Mouse (Mus musculus) MEL (cell line): ENCODE data around the gene Pdgfa. TPM values are rescaled to one million over a fixed set of nuclear protein-coding genes. Genes with fewer than 3 reads are reported as not detected.

Experiments
- DNase-seq: peaks from one replicate; pipeline ENCODE4 v3.0.0; 2011; ENCODE audit warnings: low read depth, low spot score
- H3K27ac ChIP-seq: 2 replicates; pipeline ENCODE4 v1.5.1; 2012; ENCODE audit warnings: low read depth, mild to moderate bottlenecking, control low read depth, low read length, moderate library complexity; ENCODE audit not compliant: control insufficient read depth
- H3K27me3 ChIP-seq, 2 experiments: fragments of 150-350 bp in 1 of 2; sonication (generic) in 1 of 2; 2 replicates each; pipeline ENCODE4 v1.6.1; 2012; ENCODE audit warnings: low read length in 2 of 2, mild to moderate bottlenecking in 2 of 2, improper control_type of control experiment in 1 of 2, moderate library complexity in 1 of 2; ENCODE audit not compliant: insufficient read depth in 2 of 2, control insufficient read depth in 1 of 2
- H3K36me3 ChIP-seq, 2 experiments: 2 replicates each; pipeline ENCODE4 v1.6.1; 2012 to 2014; ENCODE audit warnings: low read length in 2 of 2, improper control_type of control experiment in 1 of 2, inconsistent platforms in 1 of 2, mild to moderate bottlenecking in 1 of 2; ENCODE audit not compliant: insufficient read depth in 2 of 2, control insufficient read depth in 1 of 2
- H3K4me1 ChIP-seq, 2 experiments: fragments of 150-350 bp in 1 of 2; sonication (generic) in 1 of 2; 2 replicates each; pipeline ENCODE4 v1.6.1; 2012; ENCODE audit warnings: low read length in 2 of 2, improper control_type of control experiment in 1 of 2, mild to moderate bottlenecking in 1 of 2; ENCODE audit not compliant: insufficient read depth in 2 of 2, control insufficient read depth in 1 of 2
- H3K4me3 ChIP-seq, 2 experiments: fragments of 150-350 bp in 1 of 2; sonication (generic) in 1 of 2; 2 replicates each; pipeline ENCODE4 v1.5.1; 2012; ENCODE audit warnings: low read depth in 2 of 2, low read length in 2 of 2, mild to moderate bottlenecking in 2 of 2, moderate library complexity in 2 of 2, control low read depth in 1 of 2, improper control_type of control experiment in 1 of 2; ENCODE audit not compliant: control insufficient read depth in 1 of 2, insufficient read depth in 1 of 2
- H3K79me2 ChIP-seq: 2 replicates; pipeline ENCODE4 v1.6.1; 2012; ENCODE audit warnings: mild to moderate bottlenecking, low read length, moderate library complexity; ENCODE audit not compliant: control insufficient read depth, poor library complexity, insufficient read depth
- H3K9ac ChIP-seq: 2 replicates; pipeline ENCODE4 v1.6.1; 2012; ENCODE audit warnings: low read depth, mild to moderate bottlenecking, control low read depth, low read length, moderate library complexity; ENCODE audit not compliant: control insufficient read depth, poor library complexity, severe bottlenecking
- H3K9me3 ChIP-seq: fragments of 150-350 bp; sonication (generic); replicated peaks from 2 replicates; pipeline ENCODE4 v1.6.1; 2012; ENCODE audit warnings: mild to moderate bottlenecking, low read length, improper control_type of control experiment, moderate library complexity; ENCODE audit not compliant: insufficient read depth
- BHLHE40 ChIP-seq: IDR thresholded peaks from 2 replicates; pipeline ENCODE4 v1.6.1; 2012; ENCODE audit warnings: low read depth, mild to moderate bottlenecking, inconsistent platforms, low read length, improper control_type of control experiment, borderline replicate concordance
- CHD1 ChIP-seq: IDR thresholded peaks from 2 replicates; pipeline ENCODE4 v1.6.1; 2012; ENCODE audit warnings: low read depth, mild to moderate bottlenecking, inconsistent platforms, low read length, improper control_type of control experiment
- CHD2 ChIP-seq: IDR thresholded peaks from 2 replicates; pipeline ENCODE4 v1.6.1; 2011; ENCODE audit warnings: low read length, improper control_type of control experiment
- E2F4 ChIP-seq: IDR thresholded peaks from 2 replicates; pipeline ENCODE4 v1.6.1; 2011; ENCODE audit warnings: low read depth, low read length, improper control_type of control experiment, borderline replicate concordance
- ELF1 ChIP-seq: IDR thresholded peaks from 2 replicates; pipeline ENCODE4 v1.6.1; 2014; ENCODE audit warnings: low read depth, mild to moderate bottlenecking, inconsistent platforms, low read length, improper control_type of control experiment, moderate library complexity
- EP300 ChIP-seq, 2 experiments: IDR thresholded peaks; 2 replicates each; pipeline ENCODE4 v1.6.1; 2011; ENCODE audit warnings: improper control_type of control experiment in 2 of 2, low read length in 2 of 2, low read depth in 1 of 2, mild to moderate bottlenecking in 1 of 2
- GABPA ChIP-seq: IDR thresholded peaks from 2 replicates; pipeline ENCODE4 v1.6.1; 2012; ENCODE audit warnings: low read depth, mild to moderate bottlenecking, inconsistent platforms, low read length, improper control_type of control experiment, moderate library complexity
- GATA1 ChIP-seq: IDR thresholded peaks from 2 replicates; pipeline ENCODE4 v1.6.1; 2011; ENCODE audit warnings: low read depth, low read length, improper control_type of control experiment
- KAT2A ChIP-seq: conservative IDR thresholded peaks from 2 replicates; pipeline ENCODE4 v1.6.1; 2012; ENCODE audit warnings: low read depth, low read length, improper control_type of control experiment, inconsistent platforms
- MAFK ChIP-seq: IDR thresholded peaks from 2 replicates; pipeline ENCODE4 v1.6.1; 2011; ENCODE audit warnings: low read depth, mild to moderate bottlenecking, low read length, improper control_type of control experiment, borderline replicate concordance
- MAZ ChIP-seq: IDR thresholded peaks from 2 replicates; pipeline ENCODE4 v1.6.1; 2012; ENCODE audit warnings: low read depth, mild to moderate bottlenecking, inconsistent platforms, low read length, improper control_type of control experiment
- MEF2A ChIP-seq: IDR thresholded peaks from 2 replicates; pipeline ENCODE4 v1.6.1; 2014; ENCODE audit warnings: low read depth, mild to moderate bottlenecking, inconsistent platforms, low read length, improper control_type of control experiment; ENCODE audit not compliant: poor library complexity, insufficient replicate concordance, severe bottlenecking; ENCODE audit errors: extremely low read depth
- MXI1 ChIP-seq: IDR thresholded peaks from 2 replicates; pipeline ENCODE4 v1.6.1; 2011; ENCODE audit warnings: mild to moderate bottlenecking, low read depth, low read length, improper control_type of control experiment
- MYB ChIP-seq: IDR thresholded peaks from 2 replicates; pipeline ENCODE4 v1.6.1; 2011; ENCODE audit warnings: mild to moderate bottlenecking, low read depth, low read length, improper control_type of control experiment
- MYC ChIP-seq: IDR thresholded peaks from 2 replicates; pipeline ENCODE4 v1.6.1; 2011; ENCODE audit warnings: low read depth, mild to moderate bottlenecking, low read length, improper control_type of control experiment, moderate library complexity
- POLR2AphosphoS2 ChIP-seq: IDR thresholded peaks from 2 replicates; pipeline ENCODE4 v1.6.1; 2011; ENCODE audit warnings: low read length, improper control_type of control experiment
- RCOR1 ChIP-seq: IDR thresholded peaks from 2 replicates; pipeline ENCODE4 v1.6.1; 2012; ENCODE audit warnings: low read depth, mild to moderate bottlenecking, inconsistent platforms, low read length, improper control_type of control experiment
- TAL1 ChIP-seq: IDR thresholded peaks from 2 replicates; pipeline ENCODE4 v1.6.1; 2012; ENCODE audit warnings: mild to moderate bottlenecking, inconsistent platforms, low read length, moderate library complexity, mixed read lengths
- USF2 ChIP-seq, 2 experiments: IDR thresholded peaks; 2 replicates each; pipeline ENCODE4 v1.6.1; 2011 to 2012; ENCODE audit warnings: improper control_type of control experiment in 2 of 2, low read length in 2 of 2, borderline replicate concordance in 1 of 2, inconsistent platforms in 1 of 2, low read depth in 1 of 2, mild to moderate bottlenecking in 1 of 2; ENCODE audit not compliant: insufficient read depth in 1 of 2
- ZC3H11A ChIP-seq: IDR thresholded peaks from 2 replicates; pipeline ENCODE4 v1.6.1; 2012; ENCODE audit warnings: low read depth, mild to moderate bottlenecking, inconsistent platforms, low read length, improper control_type of control experiment
- ZKSCAN1 ChIP-seq: IDR thresholded peaks from 2 replicates; pipeline ENCODE4 v1.6.1; 2012; ENCODE audit warnings: low read depth, mild to moderate bottlenecking, inconsistent platforms, low read length, improper control_type of control experiment, moderate library complexity
- ZMIZ1 ChIP-seq: IDR thresholded peaks from 2 replicates; pipeline ENCODE4 v1.6.1; 2012; ENCODE audit warnings: low read depth, mild to moderate bottlenecking, inconsistent platforms, low read length, improper control_type of control experiment, moderate library complexity
- polyA plus RNA-seq, 2 experiments: library from polyadenylated mRNA; stranded (reverse) in 1 of 2; unstranded in 1 of 2; fragments of >175 nt in 1 of 2; fragments of >200 nt in 1 of 2; gene quantifications; 2 replicates each; pipeline versions ENCODE4 v1.2.1 to v1.2.4; 2012; ENCODE audit warnings: low replicate concordance in 2 of 2, low read depth in 1 of 2; ENCODE audit not compliant: insufficient read length in 2 of 2, insufficient read depth in 1 of 2, missing spikeins in 1 of 2
- total RNA-seq: library from RNA; depleted of rRNA; stranded (reverse); fragments of 300-350 nt; gene quantifications from 2 replicates; pipeline ENCODE4 v1.2.3, GENCODE M21; 2012

Pdgfa gene
- total and polyA plus RNA-seq, 3 experiments, result not detected

DNA sequence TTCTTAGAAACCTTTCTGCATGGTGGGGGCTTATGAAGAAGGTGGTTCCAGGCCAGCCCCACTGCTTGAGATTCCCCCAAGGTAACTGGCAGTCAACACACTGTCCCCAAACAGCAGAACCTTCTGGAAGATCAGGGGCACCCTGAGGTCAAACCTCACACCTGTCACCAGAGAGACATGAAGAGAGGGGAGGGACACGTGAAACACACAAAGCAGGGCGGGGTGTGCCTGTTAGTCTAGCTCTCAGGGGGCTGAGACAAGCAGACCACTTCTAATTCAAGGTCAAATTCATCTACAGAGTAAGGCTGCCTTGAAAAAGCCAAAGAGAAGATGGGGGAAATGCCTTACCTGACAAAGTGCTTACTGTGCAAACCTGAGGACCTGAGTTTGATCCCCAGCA is 38.0 kb upstream of the Pdgfa start:
- no peaks in the 10 kb centered on the region for H3K79me2 ChIP-seq
- no peak overlapping the region for H3K4me3 ChIP-seq
- H3K9me3 ChIP-seq, result no peaks in the 10 kb centered on the region
- no peak for TF ChIP-seq EP300 (IDR thresholded peaks at IDR 0.05; ENCODE audit: low read depth in 1 of 2, low read length in 2 of 2)
- no peak for TF ChIP-seq CHD2
- TF ChIP-seq ZKSCAN1, result no peak
- TF ChIP-seq MEF2A, result no peak
- TF ChIP-seq MXI1, result no peak
- TF ChIP-seq POLR2AphosphoS2, result no peak
- TF ChIP-seq MAZ, result no peak
- no peak for TF ChIP-seq GABPA
- no peak for TF ChIP-seq MYC
- TF ChIP-seq, all 39 proteins: peak for 0
- Histone ChIP-seq H3K4me1 (no peaks in the 10 kb centered on the region), H3K27ac (no peak overlapping the region), H3K36me3 (no peaks in the 10 kb centered on the region), H3K9ac (no peak overlapping the region), H3K27me3 (no peaks in the 10 kb centered on the region)
- DNase-seq, result no peak

GRCm38 (mm10) chr5:139034746-139035145 is 37.6 kb upstream of the Pdgfa start:
- Histone ChIP-seq H3K4me1 (no peaks in the 10 kb centered on the region), H3K27me3 (no peaks in the 10 kb centered on the region)

GRCm38 (mm10) chr5:139033406-139034317 is 36.5 kb upstream of the Pdgfa start:
- no peaks in the 10 kb centered on the region for H3K27me3 ChIP-seq
- TF ChIP-seq CHD1 (no peak), GABPA (no peak), USF2 (IDR thresholded peaks at IDR 0.05; ENCODE audit: borderline replicate concordance in 1 of 2, insufficient read depth in 1 of 2, low read depth in 1 of 2, low read length in 2 of 2) (no peak), RCOR1 (no peak), ZKSCAN1 (no peak), MYC (no peak), POLR2AphosphoS2 (no peak), TAL1 (no peak), ZC3H11A (no peak), MAFK (no peak), ZMIZ1 (no peak), E2F4 (no peak), MYB (no peak), GATA1 (no peak), MEF2A (no peak), BHLHE40 (no peak), KAT2A (no peak), ELF1 (no peak), CHD2 (no peak)

More at GRCm38 (mm10) chr5:139034746-139035145, 37.6 kb upstream of the Pdgfa start:
- Histone ChIP-seq H3K36me3 (no peaks in the 10 kb centered on the region), H3K4me3 (no peak overlapping the region), H3K79me2 (no peaks in the 10 kb centered on the region), H3K9ac (no peak overlapping the region), H3K27ac (no peak overlapping the region), H3K9me3 (no peaks in the 10 kb centered on the region)
- no peak for DNase-seq
- TF ChIP-seq TAL1 (no peak), MYB (no peak)

More at GRCm38 (mm10) chr5:139033406-139034317, 36.5 kb upstream of the Pdgfa start:
- Histone ChIP-seq H3K27ac (no peak overlapping the region), H3K4me3 (no peak overlapping the region), H3K36me3 (no peaks in the 10 kb centered on the region), H3K9me3 (no peaks in the 10 kb centered on the region), H3K4me1 (no peaks in the 10 kb centered on the region), H3K79me2 (no peaks in the 10 kb centered on the region), H3K9ac (no peak overlapping the region)
- DNase-seq, result no peak
